Mouse (Mus musculus) midbrain, embryonic 16.5 days (tissue): ENCODE measurements around the gene E130208F15Rik. TPM values are rescaled to one million over a fixed set of nuclear protein-coding genes. Genes with fewer than 3 reads are reported as not detected.

Experiments used
- ATAC-seq: fragments of 200-750 bp; cut with Nextera tagmentation; 2 replicates; pipeline ENCODE4 v1.8.0; 2017; ENCODE audit warnings: moderate TSS enrichment
- H3K27ac ChIP-seq: fragments of 300-500 bp; sonication (generic); 2 replicates; pipeline ENCODE4 v1.5.1; 2014; ENCODE audit warnings: mild to moderate bottlenecking, low read length, mixed read lengths
- H3K27me3 ChIP-seq: fragments of 300-500 bp; sonication (generic); 2 replicates; pipeline ENCODE4 v1.6.1; 2014; ENCODE audit warnings: low read depth, low read length, mixed read lengths; ENCODE audit not compliant: control insufficient read depth, insufficient read depth
- H3K36me3 ChIP-seq: fragments of 300-500 bp; sonication (generic); 2 replicates; pipeline ENCODE4 v1.6.1; 2014; ENCODE audit warnings: mild to moderate bottlenecking, low read length, moderate library complexity, mixed read lengths; ENCODE audit not compliant: control insufficient read depth, insufficient read depth
- H3K4me1 ChIP-seq: fragments of 300-500 bp; sonication (generic); 2 replicates; pipeline ENCODE4 v1.6.1; 2014; ENCODE audit warnings: mild to moderate bottlenecking, low read length, mixed read lengths; ENCODE audit not compliant: control insufficient read depth, insufficient read depth
- H3K4me2 ChIP-seq: fragments of 300-500 bp; sonication (generic); 2 replicates; pipeline ENCODE4 v1.6.1; 2014; ENCODE audit warnings: mild to moderate bottlenecking, low read length, mixed read lengths
- H3K4me3 ChIP-seq: fragments of 300-500 bp; sonication (generic); 2 replicates; pipeline ENCODE4 v1.5.1; 2014; ENCODE audit warnings: low read depth, mild to moderate bottlenecking, low read length, moderate library complexity, mixed read lengths
- H3K9ac ChIP-seq: fragments of 300-500 bp; sonication (generic); 2 replicates; pipeline ENCODE4 v1.6.1; 2014; ENCODE audit warnings: low read depth, low read length, mixed read lengths
- H3K9me3 ChIP-seq: fragments of 300-500 bp; sonication (generic); replicated peaks from 2 replicates; pipeline ENCODE4 v1.6.1; 2014; ENCODE audit warnings: mild to moderate bottlenecking, low read length, mixed read lengths; ENCODE audit not compliant: control insufficient read depth, poor library complexity, severe bottlenecking
- WGBS: fragments of 180-500 bp; shearing (Covaris S2); extraction: QIAGEN DNeasy Blood & Tissue Kit; methylation state at CpG from one replicate; pipeline ENCODE4 v1.1.7; 2014; 5-methylcytosine and 5-hydroxymethylcytosine counted together
- polyA plus RNA-seq: library from polyadenylated mRNA; unstranded; fragments of >200 nt; fragmentation: Nextera tagmentation; extraction: Ambion mirVana; gene quantifications from 2 replicates; pipeline ENCODE4 v1.2.1, GENCODE M21; 2015

Gene E130208F15Rik
- polyA plus RNA-seq, 1 experiment from 2014 or later: not detected

- 44% methylated on average over 2 of the region's 2 CpGs for WGBS
- no peak for ATAC-seq
- no peak overlapping the region for H3K27ac ChIP-seq
- H3K4me1 ChIP-seq: peaks cover 14% of the 10 kb centered on the region
- no peak overlapping the region for H3K9ac ChIP-seq
- H3K4me2 ChIP-seq: no peak overlapping the region
- H3K27me3 ChIP-seq: no peaks in the 10 kb centered on the region
- no peaks in the 10 kb centered on the region for H3K36me3 ChIP-seq
- H3K4me3 ChIP-seq: no peak overlapping the region
- no peaks in the 10 kb centered on the region; the same call in 1 of the 2 replicates for H3K9me3 ChIP-seq
These were observed 3.8 kb downstream of the E130208F15Rik start for GRCm38 (mm10) chr7:30325364-30325763.

- no peak for ATAC-seq
- no peak overlapping the region for H3K27ac ChIP-seq
These were observed 4.9 kb downstream of the E130208F15Rik start for GRCm38 (mm10) chr7:30326427-30326826.

GRCm38 (mm10) chr7:30327140-30327539 is 5.6 kb downstream of the E130208F15Rik start:
- no peak for ATAC-seq
- Histone ChIP-seq H3K4me2 (no peak overlapping the region), H3K9ac (no peak overlapping the region), H3K36me3 (no peaks in the 10 kb centered on the region), H3K27ac (no peak overlapping the region), H3K4me1 (peaks cover 9% of the 10 kb centered on the region), H3K4me3 (no peak overlapping the region), H3K9me3 (no peaks in the 10 kb centered on the region; the same call in 1 of the 2 replicates), H3K27me3 (no peaks in the 10 kb centered on the region)
- 57% methylated on average over 15 of the region's 15 CpGs for WGBS

More at GRCm38 (mm10) chr7:30326427-30326826, 4.9 kb downstream of the E130208F15Rik start:
- Histone ChIP-seq H3K27me3 (no peaks in the 10 kb centered on the region), H3K9ac (no peak overlapping the region), H3K9me3 (no peaks in the 10 kb centered on the region; the same call in 1 of the 2 replicates), H3K4me2 (no peak overlapping the region), H3K4me1 (peaks cover 7% of the 10 kb centered on the region), H3K4me3 (no peak overlapping the region), H3K36me3 (no peaks in the 10 kb centered on the region)

GRCm38 (mm10) chr7:30328379-30328778 is 6.8 kb downstream of the E130208F15Rik start:
- Histone ChIP-seq H3K9me3 (no peaks in the 10 kb centered on the region; the same call in 1 of the 2 replicates), H3K4me1 (peaks cover 6% of the 10 kb centered on the region), H3K4me3 (no peak overlapping the region), H3K9ac (no peak overlapping the region), H3K27ac (no peak overlapping the region), H3K36me3 (no peaks in the 10 kb centered on the region), H3K4me2 (no peak overlapping the region), H3K27me3 (no peaks in the 10 kb centered on the region)
- WGBS: 48% methylated on average over 10 of the region's 10 CpGs
- ATAC-seq: no peak

GRCm38 (mm10) chr7:30331887-30332286 is 10.3 kb downstream of the E130208F15Rik start:
- Histone ChIP-seq H3K9ac (no peak overlapping the region), H3K9me3 (no peaks in the 10 kb centered on the region), H3K4me2 (peak overlapping the region; percentile 51), H3K36me3 (no peaks in the 10 kb centered on the region), H3K27ac (no peak overlapping the region), H3K27me3 (peaks cover 15% of the 10 kb centered on the region), H3K4me1 (peaks cover 12% of the 10 kb centered on the region), H3K4me3 (peak overlapping the region; percentile 25; the same call in 1 of the 2 replicates)
- 2% methylated on average over 13 of the region's 13 CpGs for WGBS
- peak; percentile 91 for ATAC-seq

- Histone ChIP-seq H3K4me2 (no peak overlapping the region), H3K9me3 (no peaks in the 10 kb centered on the region), H3K4me1 (peaks cover 12% of the 10 kb centered on the region), H3K9ac (no peak overlapping the region), H3K4me3 (no peak overlapping the region), H3K27ac (no peak overlapping the region), H3K27me3 (peaks cover 15% of the 10 kb centered on the region), H3K36me3 (no peaks in the 10 kb centered on the region)
- 67% methylated on average over 18 of the region's 18 CpGs for WGBS
- ATAC-seq: no peak
These were observed 11.2 kb downstream of the E130208F15Rik start for GRCm38 (mm10) chr7:30332622-30333259.

- ATAC-seq: no peak
- Histone ChIP-seq H3K27ac (no peak overlapping the region), H3K9me3 (no peaks in the 10 kb centered on the region), H3K4me3 (no peak overlapping the region), H3K27me3 (peaks cover 15% of the 10 kb centered on the region), H3K9ac (no peak overlapping the region), H3K4me1 (peaks cover 12% of the 10 kb centered on the region), H3K36me3 (no peaks in the 10 kb centered on the region), H3K4me2 (no peak overlapping the region)
- 40% methylated on average over 4 of the region's 4 CpGs for WGBS
These were observed 11.9 kb downstream of the E130208F15Rik start for GRCm38 (mm10) chr7:30333436-30333835.

- Histone ChIP-seq H3K4me1 (peaks cover 12% of the 10 kb centered on the region), H3K27ac (no peak overlapping the region), H3K4me2 (no peak overlapping the region), H3K36me3 (no peaks in the 10 kb centered on the region), H3K27me3 (peaks cover 17% of the 10 kb centered on the region), H3K9ac (no peak overlapping the region), H3K4me3 (no peak overlapping the region), H3K9me3 (no peaks in the 10 kb centered on the region)
- no peak for ATAC-seq
- 66% methylated on average over 5 of the region's 5 CpGs for WGBS
These were observed 13.0 kb downstream of the E130208F15Rik start for GRCm38 (mm10) chr7:30334563-30334962.

- Histone ChIP-seq H3K9ac (no peak overlapping the region), H3K4me2 (no peak overlapping the region), H3K27me3 (peaks cover 17% of the 10 kb centered on the region), H3K27ac (no peak overlapping the region), H3K9me3 (no peaks in the 10 kb centered on the region), H3K4me1 (peaks cover 12% of the 10 kb centered on the region), H3K4me3 (no peak overlapping the region), H3K36me3 (no peaks in the 10 kb centered on the region)
- ATAC-seq: no peak
- WGBS: 77% methylated on average over 6 of the region's 6 CpGs
These were observed 14.1 kb downstream of the E130208F15Rik start for GRCm38 (mm10) chr7:30335688-30336087.
